Mouse (Mus musculus) kidney, adult 2 months (tissue): Measurements from ENCODE around the gene Prdm16.

Experiments
- CTCF ChIP-seq: fragments of 200-500 bp; conservative IDR thresholded peaks from 2 replicates; pipeline ENCODE4 v1.5.1; 2011; ENCODE audit warnings: low read depth, mild to moderate bottlenecking, control low read depth, low read length, moderate library complexity, mixed read lengths; ENCODE audit not compliant: insufficient read depth, insufficient read length
- POLR2A ChIP-seq: fragments of 200-500 bp; IDR thresholded peaks from one replicate; pipeline ENCODE4 v1.6.1; 2011; ENCODE audit warnings: low read depth, low read length, control low read depth

GRCm38 (mm10) chr4:154416728-154417127, 219.9 kb downstream of the Prdm16 start:
- TF ChIP-seq POLR2A (no peak), CTCF (no peak)
